Mouse (Mus musculus) adrenal gland, postnatal 10 days (tissue): ENCODE data around the gene Eif4a2. TPM values are rescaled to one million over a fixed set of nuclear protein-coding genes. Genes with fewer than 3 reads are reported as not detected.

Source experiments
- DNase-seq: peaks from one replicate; pipeline ENCODE4 v3.0.0; 2021; ENCODE audit warnings: mixed read lengths
- total RNA-seq, 2 experiments: library from RNA; stranded (reverse); gene quantifications; 2 replicates each; pipeline ENCODE4 v1.2.3; 2021

The Eif4a2 gene
- total RNA-seq, 2 experiments from 2014 or later = 295 to 433 TPM

DNA sequence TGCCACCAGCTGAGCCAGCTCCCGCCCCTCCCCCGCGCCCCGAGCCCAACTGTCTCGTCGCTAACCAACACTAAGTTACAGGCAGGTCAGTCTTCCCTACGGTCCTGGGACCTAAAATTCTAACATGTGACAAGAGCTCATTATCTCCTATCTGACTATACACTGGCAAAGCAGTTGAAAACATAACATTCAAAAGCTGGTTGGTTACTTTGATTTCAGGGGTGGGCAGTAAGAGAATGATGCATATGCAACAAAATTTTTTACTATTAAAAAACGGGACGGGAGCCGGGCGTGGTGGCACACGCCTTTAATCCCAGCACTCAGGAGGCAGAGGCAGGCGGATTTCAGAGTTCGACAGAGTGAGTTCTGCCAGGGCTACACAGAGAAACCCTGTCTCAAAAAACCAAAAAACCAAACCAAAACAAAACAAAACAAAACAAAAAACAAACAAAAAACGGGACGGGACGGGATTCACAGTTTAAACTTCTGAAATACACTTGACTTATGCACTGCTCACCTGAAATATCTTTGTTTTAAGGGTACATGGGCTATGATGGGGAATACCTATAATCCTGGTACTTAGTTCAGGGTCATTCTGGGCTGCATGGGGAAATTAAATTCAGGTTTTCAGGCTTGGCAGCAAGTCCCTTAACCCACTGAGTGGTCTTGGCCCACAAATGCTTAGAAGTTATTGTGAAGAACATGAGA is 4.1 kb upstream of the Eif4a2 start:
- peak; percentile 39 for DNase-seq

- DNase-seq = no peak
These were observed 3.4 kb upstream of the Eif4a2 start for GRCm38 (mm10) chr16:23103841-23104240.

- no peak for DNase-seq
These were observed 1.1 kb upstream of the Eif4a2 start for GRCm38 (mm10) chr16:23106121-23106520.

DNA sequence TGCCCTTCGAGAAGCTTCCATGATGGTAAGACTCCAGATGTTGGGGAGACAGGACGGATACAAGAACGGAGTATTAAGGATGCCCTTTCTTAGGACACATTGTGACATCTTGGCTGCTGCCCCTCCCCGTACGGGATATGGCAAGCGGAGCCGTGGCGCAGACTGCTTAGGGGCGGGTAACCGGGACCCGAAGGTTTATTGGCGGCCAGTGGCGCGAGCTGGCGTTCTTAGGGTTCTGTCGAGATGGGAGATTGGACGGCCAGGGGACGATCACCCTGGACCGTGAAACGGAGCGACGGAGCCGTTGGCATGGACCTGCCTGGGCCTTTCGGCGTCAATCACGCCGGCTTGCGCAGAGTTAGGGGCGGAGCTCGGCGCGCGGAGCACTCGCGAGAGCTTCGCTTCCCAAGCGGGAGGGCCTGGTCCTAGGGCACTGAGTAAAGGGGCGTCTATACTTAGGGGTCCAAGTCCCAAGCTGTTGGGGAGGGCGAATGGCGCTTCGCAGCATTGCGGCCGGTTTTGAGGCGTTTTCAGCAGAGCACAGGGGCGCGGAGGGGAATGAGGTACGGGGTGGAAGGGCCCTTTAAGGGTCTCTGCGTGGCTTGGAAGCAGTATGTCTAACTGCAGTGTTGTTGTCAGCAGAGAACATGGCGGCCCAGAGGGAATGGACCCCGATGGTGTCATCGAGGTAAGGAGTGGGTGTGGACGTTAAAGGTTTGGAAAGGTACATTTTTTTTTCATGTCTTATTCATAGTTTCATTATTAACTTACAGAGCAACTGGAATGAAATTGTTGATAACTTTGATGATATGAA is 909 bp downstream of the Eif4a2 start:
- peak; percentile 90 for DNase-seq

DNA sequence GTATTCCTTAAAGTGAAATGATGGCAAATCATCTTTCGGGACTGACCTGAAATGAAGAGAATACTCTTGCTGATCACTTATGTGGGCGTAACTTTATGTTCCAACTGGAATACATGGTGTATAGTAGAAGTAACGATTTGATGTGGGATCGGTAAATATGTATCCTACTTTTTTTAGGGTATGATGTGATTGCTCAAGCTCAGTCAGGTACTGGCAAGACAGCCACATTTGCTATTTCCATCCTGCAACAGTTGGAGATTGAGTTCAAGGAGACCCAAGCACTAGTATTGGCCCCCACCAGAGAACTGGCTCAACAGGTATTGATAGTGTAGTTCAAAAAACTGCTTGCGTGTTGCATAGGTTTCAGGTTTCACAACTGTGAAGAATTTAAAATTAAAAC is 1.7 kb downstream of the Eif4a2 start:
- DNase-seq = no peak

DNA sequence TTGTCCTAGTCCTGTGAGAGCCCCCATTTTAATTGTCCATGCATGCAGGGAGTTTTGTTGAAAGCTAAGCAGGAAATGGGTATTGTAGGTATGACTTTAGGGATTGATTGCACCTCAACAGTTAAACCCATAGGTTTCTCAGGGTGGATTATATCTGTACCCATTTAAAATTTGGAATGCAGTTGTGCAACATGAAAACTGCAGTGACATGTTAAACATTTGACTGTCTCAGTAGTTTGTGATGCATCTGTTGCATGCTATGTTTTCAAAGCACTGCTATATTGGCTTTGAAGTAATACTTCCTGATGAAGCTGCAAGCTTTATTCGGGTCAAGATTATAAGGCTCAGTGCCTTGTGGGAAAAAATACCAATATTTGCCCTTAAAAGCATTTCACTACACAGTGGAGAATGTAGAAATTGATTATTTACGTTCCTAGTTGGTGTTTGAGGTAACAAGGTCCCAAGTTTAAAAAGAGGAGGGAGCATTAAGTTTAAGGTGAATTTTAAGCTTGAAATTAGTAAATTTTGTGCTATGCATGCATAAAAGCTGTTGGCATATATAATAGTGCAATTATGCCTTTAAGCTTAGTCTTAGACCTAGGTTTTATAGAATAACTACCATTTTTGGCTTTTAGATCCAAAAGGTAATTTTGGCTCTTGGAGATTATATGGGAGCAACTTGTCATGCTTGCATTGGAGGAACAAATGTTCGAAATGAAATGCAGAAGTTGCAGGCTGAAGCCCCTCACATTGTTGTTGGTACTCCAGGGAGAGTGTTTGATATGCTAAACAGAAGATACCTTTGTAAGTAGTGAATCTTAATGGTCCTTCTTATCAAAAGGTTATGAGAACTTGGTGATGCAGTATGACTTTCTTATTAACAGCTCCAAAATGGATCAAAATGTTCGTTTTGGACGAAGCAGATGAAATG is 2.4 kb downstream of the Eif4a2 start:
- DNase-seq = no peak

DNA sequence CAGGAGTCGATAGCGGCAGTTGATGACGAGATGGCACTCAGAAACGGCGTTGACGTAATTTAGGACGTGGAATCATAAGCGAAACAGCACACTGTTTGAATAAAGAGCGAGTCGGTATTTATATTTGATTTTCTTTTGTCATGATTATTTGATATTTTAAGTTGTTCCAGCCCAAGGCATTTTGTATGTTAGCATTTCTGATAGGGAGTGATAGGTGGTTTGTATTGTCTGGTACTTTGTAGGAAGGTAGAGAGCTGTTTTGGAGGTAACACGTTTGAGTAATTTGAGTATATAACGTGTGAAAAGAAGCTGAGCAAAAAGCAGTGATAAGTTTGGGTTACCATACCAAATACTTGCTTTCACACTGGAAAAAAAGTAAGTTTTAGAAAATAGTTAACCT is 5.1 kb downstream of the Eif4a2 start:
- no peak for DNase-seq

DNA sequence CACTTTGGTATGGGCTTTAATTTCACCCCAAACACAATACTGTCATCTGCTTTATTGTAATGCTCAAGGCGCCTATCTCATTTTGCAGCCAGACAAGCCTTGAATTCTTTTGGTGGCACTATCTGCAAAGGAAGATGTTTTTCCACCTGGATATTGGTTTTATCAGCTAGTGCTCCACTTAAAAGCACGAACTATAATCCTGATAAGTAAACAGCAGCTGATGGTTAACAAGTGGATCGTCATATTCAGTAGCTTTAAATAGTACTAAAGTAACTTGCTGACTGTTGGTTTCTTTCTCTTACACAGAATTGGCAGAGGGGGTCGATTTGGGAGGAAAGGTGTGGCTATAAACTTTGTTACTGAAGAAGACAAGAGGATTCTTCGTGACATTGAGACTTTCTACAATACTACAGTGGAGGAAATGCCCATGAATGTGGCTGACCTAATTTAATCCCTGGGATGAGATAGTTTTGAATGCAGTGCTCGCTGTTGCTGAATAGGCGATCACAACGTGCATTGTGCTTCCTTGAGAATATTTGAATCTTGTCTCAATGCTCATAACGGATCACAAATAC is 5.7 kb downstream of the Eif4a2 start:
- DNase-seq = no peak

DNA sequence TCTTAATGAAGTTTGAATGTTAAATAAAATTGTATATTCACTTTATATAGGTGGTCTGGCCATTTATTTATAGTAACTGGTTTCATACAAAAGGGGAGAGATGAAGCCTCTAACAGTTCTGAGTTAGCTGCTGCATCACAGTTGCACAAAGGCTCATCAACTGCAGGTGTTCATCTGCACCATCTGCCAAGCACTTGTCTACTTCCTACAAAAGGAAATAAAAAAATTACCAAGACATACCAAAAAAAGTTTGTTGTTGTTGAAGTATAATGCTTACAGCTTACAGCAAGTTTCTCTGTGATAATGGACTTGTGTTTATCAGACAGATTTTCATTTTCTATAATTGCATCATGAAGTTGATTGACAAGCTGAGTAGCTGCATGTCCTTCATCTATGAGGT is 6.7 kb downstream of the Eif4a2 start:
- no peak for DNase-seq

DNA sequence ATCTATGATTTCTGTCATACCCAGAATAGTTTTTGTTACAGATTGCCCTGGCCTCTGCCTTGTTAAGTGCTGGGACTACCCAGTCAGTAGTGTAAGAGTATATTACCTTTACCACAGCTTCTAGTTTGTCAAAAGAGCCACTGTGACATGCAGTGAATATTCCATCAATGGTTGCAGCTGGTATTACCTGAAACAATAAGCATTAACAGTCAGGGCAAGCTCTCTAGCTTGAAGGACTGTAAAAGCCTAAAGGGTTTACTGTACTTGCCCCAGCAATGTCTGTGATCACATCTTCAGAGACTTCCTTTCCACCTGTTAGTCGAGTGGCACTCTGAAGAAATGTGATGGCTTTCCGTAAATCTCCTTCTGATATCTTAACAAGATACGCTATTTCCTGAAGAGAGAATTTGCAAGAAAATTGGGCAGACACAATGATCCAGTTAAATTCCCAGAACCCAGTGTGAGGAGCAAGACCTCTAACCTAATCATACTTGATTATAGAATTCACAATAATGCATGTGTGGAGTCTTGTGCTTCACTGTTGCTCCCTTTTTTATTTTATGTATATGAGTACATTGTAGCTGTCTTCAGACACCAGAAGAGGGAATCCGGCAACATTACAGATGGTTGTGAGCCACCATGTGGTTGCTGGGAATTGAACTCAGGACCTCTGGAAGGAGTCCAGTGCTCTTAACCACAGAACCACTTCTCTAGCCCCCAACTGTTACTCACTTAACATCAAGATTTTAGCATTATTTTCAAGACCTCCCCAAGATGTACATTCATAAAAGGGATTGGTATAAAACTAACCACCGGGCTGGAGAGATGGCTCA is 7.3 kb downstream of the Eif4a2 start:
- no peak for DNase-seq

DNA sequence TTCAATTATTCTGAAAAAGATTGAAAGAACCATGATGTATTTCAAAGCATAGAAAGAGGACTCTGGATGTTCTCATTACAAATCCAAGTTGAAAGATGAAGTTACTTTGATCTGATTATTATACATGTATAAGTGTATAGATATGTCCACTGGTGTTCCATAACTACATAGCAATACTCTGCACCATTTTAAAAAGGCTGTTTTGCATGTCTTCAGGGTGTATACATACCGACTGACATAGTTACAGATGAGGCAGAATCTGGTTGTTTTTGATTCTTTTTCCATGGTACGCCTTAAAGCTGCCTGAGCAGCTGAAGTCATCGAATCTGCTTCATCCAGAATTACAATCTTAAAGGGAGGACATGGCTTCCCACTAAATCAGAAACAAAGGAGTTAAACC is 8.2 kb downstream of the Eif4a2 start:
- DNase-seq = no peak

DNA sequence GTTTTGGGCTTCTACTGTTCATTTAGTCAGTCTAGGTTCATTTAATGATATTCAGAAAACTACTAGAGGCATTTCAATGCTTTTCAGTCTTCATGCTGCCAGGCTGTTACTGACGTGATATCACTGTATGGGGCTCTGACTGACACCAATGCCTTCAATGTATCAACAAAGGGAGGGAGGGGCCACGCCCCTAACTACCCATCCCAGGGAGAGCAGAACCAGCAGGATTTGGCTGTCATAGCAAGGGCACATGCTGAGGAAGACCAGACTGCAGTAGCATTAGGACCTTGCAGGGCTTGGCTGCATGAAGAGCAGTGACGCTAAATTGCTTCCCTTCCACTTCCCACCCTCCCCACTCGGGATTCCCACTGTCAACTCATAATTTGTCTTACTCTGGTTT is 9.9 kb downstream of the Eif4a2 start:
- DNase-seq = no peak

- DNase-seq = no peak
These were observed 15.2 kb downstream of the Eif4a2 start for GRCm38 (mm10) chr16:23122446-23122845.

DNA sequence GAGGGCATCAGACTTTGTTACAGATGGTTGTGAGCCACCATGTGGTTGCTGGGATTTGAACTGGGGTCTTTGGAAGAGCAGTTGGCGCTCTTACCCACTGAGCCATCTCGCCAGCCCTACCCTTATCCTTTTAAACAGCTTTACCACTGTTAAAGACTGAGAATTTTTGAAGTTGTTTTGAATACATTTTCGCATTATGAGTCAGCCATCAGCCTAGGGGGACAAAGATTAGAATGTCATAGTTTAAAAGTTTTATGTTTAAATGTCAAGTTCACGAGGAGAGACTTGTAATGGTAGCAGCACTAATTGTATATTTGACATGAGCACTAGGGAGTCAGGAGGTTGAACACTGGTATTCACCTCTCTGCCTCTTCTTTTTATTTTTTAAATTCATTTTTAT is 15.9 kb downstream of the Eif4a2 start:
- no peak for DNase-seq

GRCm38 (mm10) chr16:23124398-23124797 is 17.2 kb downstream of the Eif4a2 start:
- no peak for DNase-seq

DNA sequence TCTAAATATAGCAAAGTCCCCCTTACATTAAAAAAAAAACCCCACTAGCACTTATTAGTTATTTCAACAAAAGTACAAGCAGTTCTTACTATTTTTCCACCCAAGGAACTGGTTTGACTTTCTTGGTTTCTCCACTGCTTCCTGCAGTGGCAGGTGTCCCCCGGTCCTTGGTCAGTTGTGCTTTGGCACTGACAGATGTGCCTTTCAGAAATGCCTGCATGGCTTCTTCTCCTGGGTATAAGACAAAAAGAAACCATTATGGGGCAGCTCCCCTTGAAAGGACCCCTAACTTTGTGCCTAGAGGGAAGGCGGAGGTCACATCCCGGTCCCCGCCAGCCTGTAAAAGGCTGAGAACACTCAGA is 20.0 kb downstream of the Eif4a2 start:
- DNase-seq = no peak

DNA sequence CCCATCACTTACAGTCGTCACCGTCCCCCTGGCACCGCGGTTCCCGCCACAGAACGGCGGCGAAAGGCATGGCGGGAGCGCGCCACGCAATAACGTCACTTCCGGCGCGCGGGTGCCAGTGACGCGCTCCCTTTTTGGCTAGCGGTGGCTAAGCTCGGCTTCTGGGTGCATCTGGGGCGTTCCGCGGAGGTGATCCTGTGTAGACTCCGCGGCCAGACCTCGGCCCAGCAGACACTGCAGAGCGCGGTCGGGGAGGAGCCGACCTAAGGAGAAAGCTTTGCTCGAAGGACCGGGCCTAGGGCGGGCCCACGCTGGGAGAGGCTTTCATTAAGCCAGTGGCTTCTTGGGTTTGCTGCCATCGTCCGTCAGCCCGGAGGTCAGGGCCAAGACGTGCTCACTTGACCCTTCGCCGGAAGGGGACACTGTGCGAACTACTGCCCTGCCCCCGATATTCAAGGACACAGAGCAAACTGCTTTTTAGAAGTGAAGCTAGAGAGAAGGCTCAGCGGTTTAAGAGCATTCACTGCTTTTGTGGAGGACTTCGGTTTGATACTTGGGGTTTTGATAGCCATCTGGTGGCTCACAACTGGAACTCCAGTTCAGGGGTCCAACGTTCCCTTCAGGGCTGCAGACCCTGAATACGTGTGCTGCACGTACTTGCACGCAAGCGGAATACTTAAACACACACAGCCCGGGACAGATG is 20.6 kb downstream of the Eif4a2 start, which contains the start of gene Rfc4:
TSS of gene Rfc4 (minus strand) at position 65 of the 703 bp plus-strand sequence.
- DNase-seq = peak; percentile 96

DNA sequence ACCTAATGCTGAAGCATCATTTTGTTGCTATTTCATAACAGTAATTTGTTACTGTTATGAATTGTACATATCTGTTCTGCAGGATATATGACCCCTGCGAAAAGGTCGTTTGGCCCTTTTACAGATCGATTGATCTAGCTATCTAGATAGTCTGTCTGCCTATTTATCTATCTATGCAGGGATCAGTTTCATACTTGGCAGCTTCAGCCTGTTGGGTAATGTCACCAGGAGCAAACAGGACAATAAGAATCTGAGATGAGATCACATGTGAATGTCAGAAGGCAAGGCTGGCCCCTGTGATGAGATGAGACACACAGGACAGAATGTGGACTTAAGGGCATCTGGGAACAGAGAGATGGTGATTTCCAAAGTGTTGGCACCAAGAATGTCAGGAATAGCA is 23.1 kb downstream of the Eif4a2 start:
- no peak for DNase-seq

DNA sequence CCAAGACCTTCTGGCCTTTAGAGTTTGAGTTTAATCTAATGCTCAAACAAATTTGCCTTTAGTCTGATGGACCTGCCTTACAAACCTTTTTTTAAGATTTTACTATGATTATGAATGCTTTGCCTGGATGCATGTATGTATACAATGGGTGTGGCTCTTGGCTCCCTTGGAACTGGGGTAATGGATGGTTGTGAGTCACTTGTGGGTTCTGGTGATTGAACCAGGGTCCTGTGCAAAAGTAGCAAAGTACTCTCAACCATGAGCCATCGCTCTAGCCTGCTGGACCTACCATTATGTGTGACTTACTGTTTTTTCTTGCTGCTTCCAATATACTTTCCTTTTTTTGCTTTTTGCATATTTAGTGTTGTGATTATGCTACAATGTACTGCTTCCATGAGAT is 25.1 kb downstream of the Eif4a2 start:
- no peak for DNase-seq

DNA sequence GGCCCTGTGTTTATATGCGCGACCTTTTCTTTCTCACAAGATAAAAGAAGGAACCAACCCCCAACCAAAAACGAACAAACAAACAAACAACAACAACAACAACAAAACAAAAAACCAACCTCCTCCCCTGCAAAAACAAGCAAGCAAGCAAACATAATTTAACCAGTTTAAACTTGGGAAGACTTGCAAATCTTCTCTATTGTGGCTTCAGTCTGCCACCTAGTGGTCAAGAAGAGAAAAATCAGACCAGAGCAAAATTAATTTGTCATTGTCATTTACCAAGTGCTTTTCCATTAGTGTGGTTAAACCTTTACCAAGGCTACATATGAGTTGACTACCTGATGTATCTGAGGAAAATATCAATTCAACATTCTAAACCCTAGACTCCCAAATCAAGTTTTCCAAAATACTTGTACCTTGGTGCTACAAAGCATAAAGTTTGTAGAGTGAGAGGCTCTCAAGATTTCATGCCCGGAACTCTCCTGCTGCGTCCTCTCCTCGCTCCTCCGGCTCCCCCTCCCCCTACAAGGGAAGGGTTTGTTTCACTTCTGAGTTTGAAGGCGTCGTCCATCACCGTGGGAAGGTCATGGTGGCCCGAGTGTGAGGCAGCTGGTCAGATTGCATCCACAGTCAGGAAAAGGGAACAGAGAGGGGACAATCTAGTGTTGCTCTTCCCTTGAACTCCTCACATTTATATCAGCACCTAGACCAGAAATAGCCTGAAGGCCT is 28.3 kb downstream of the Eif4a2 start:
- no peak for DNase-seq
